Mouse (Mus musculus) brain, embryonic 14.5 days (tissue): ENCODE results near the gene Padi4.

Experiments used
- CTCF ChIP-seq: fragments of 200-500 bp; IDR thresholded peaks from 2 replicates; pipeline ENCODE4 v1.5.1; 2012; ENCODE audit warnings: inconsistent platforms, mild to moderate bottlenecking, moderate library complexity, borderline replicate concordance; ENCODE audit not compliant: insufficient read depth, insufficient read length; ENCODE audit errors: extremely low read depth
- POLR2A ChIP-seq: fragments of 200-500 bp; IDR thresholded peaks from 2 replicates; pipeline ENCODE4 v1.6.1; 2012; ENCODE audit warnings: mild to moderate bottlenecking, inconsistent platforms, borderline replicate concordance; ENCODE audit not compliant: poor library complexity, insufficient read depth, insufficient read length, severe bottlenecking; ENCODE audit errors: extremely low read depth

- TF ChIP-seq CTCF = no peak
- TF ChIP-seq POLR2A = no peak
These were observed 38.2 kb upstream of the Padi4 start for GRCm38 (mm10) chr4:140812191-140812590.
